8 mouse cellular contexts compared by ENCODE assay signal in the genomic region with DNA sequence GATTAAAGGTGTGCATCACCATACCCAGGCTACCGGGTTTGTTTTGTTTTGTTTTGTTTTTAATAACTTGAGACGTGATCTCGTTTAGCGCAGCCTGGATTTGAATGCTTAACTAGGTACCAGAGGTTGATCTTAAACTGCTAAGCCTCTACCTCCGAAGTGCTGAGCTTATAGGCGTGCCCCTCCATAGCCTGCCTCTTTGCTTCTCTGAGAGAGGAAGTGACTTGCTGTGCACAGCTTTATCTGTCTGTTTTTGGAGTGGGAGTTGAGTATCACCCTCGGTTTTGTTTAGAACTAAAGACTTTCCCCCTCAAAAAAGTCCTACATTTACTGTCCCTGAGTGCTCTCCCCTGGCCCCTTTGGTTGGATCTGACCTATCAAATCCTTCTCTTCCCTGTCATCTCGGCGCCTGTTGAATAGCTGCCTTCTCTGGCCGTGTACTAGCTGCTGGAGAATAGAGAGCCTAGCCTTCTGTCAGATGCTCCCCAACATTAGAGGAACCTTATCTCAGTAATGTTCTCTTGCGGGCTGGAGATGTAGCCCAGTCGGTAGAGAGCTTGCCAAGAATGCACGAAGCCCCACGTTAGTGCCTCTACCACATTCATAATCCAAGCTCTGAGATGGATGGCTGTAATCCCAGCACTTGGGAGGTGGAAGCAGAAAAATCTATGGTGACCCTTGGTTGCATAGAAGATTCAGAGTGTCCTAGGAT. TPM values are rescaled to one million over a fixed set of nuclear protein-coding genes. Genes with fewer than 3 reads are reported as not detected.
A peak's percentile ranks its signal among the peaks of the same experiment; 100 is the strongest.
DNase-seq lines count a peak whose midpoint lies in the region; ATAC-seq and TF ChIP-seq lines count a peak whose summit lies in the region.

No protein-coding gene starts in this region.

- H3K4me1 ChIP-seq in lung, embryonic 14.5 days (ENCODE audit: insufficient read depth): peaks cover 3% of the 10 kb centered on the region; the same call in 1 of the 2 replicates
- peaks cover 18% of the 10 kb centered on the region for H3K4me1 ChIP-seq in lung, adult 2 months (ENCODE audit: control insufficient read depth, insufficient read depth, low read length)

- no peak for ATAC-seq in lung, embryonic 14.5 days (ENCODE audit: insufficient read depth)
- ATAC-seq in activated CD4-positive, CD25-positive, alpha-beta regulatory T cell, adult 4 months: peak; percentile 56

- TF ChIP-seq CTCF in lung, embryonic 14.5 days (IDR thresholded peaks at IDR 0.05; ENCODE audit: low read depth): no peak
- no peak for TF ChIP-seq CTCF in lung, adult 2 months (IDR thresholded peaks at IDR 0.05; ENCODE audit: insufficient read depth, low read length)

- TF ChIP-seq POLR2A in lung, adult 2 months (IDR thresholded peaks at IDR 0.05; ENCODE audit: borderline replicate concordance, extremely low read depth, low read depth, low read length): no peak

- no peak overlapping the region for H3K9ac ChIP-seq in lung, embryonic 14.5 days

- no peak overlapping the region for H3K4me3 ChIP-seq in lung, embryonic 14.5 days (ENCODE audit: low read depth, low read length)
- no peak overlapping the region for H3K4me3 ChIP-seq in lung, adult 2 months (replicated peaks; ENCODE audit: extremely low read depth, low read depth, low read length)

- H3K4me2 ChIP-seq in lung, embryonic 14.5 days: peak overlapping the region; percentile 86; the same call in 1 of the 2 replicates

- WGBS in lung, embryonic 14.5 days: 44% methylated on average over 14 of the region's 14 CpGs
- 41% methylated on average over 14 of the region's 14 CpGs for WGBS in lung, adult 2 months

- no peaks in the 10 kb centered on the region for H3K27me3 ChIP-seq in lung, embryonic 14.5 days (ENCODE audit: insufficient read depth, low read length)
- no peaks in the 10 kb centered on the region for H3K27me3 ChIP-seq in splenic B cell, adult 2 months (ENCODE audit: control insufficient read depth, insufficient read depth, low read length, poor library complexity, severe bottlenecking)

- no peak overlapping the region for H3K27ac ChIP-seq in lung, embryonic 14.5 days (ENCODE audit: low read depth)

- no peaks in the 10 kb centered on the region for H3K9me3 ChIP-seq in lung, embryonic 14.5 days (ENCODE audit: low read depth, low read length)

- H3K36me3 ChIP-seq in lung, embryonic 14.5 days (ENCODE audit: insufficient read depth): no peaks in the 10 kb centered on the region
- no peaks in the 10 kb centered on the region for H3K36me3 ChIP-seq in splenic B cell, adult 2 months (ENCODE audit: control insufficient read depth, insufficient read depth, low read length, poor library complexity, severe bottlenecking)

- no peak for DNase-seq in lung, embryonic 14.5 days
- DNase-seq in lung, adult 2 months: no peak
- DNase-seq in liver: peak; percentile 25
- DNase-seq in splenic B cell, adult 2 months (ENCODE audit: low read depth, low spot score): peak; percentile 63
- no peak for DNase-seq in kidney, postnatal 14 days
- no peak for DNase-seq in cerebellum, adult 11-12 months
- DNase-seq in urinary bladder, postnatal 10 days (ENCODE audit: low spot score): no peak

RNA-seq across cellular contexts. Expression of gene Cdc42, which starts 0.9 kb away (rescaled TPM):
- 690 and 693 TPM in 2 replicates for polyA plus RNA-seq in lung, embryonic 14.5 days (2014; fragmentation: Nextera tagmentation; extraction: Ambion mirVana)
- polyA plus RNA-seq in lung, adult 2 months (2012; rRNA removed): 67.9 and 124 TPM in 2 replicates
- 100 to 1,000 TPM; 726 to 745 TPM for polyA plus RNA-seq in activated CD4-positive, CD25-positive, alpha-beta regulatory T cell, adult 4 months (2017; shearing (Covaris generic))

RNA-seq across cellular contexts. Expression of gene Cela3a, which starts 51.1 kb away (rescaled TPM):
- polyA plus RNA-seq in lung, embryonic 14.5 days (2014; fragmentation: Nextera tagmentation; extraction: Ambion mirVana): not detected in 2 replicates
- not detected in 2 replicates for polyA plus RNA-seq in lung, adult 2 months (2012; rRNA removed)
- polyA plus RNA-seq in activated CD4-positive, CD25-positive, alpha-beta regulatory T cell, adult 4 months (2017; shearing (Covaris generic)): not detected

Comparison
In these comparisons a context has a peak if more than half of its experiments do, and no peak if none do; other contexts are left out.
1. DNase-seq: peak in liver (single experiment) and splenic B cell, adult 2 months (single experiment); none in lung, embryonic 14.5 days (single experiment), lung, adult 2 months (single experiment), kidney, postnatal 14 days (single experiment), cerebellum, adult 11-12 months (single experiment) and urinary bladder, postnatal 10 days (single experiment).